Mouse (Mus musculus): ENCODE measurements around the gene Mrpl55.

Mrpl55 gene

DNA sequence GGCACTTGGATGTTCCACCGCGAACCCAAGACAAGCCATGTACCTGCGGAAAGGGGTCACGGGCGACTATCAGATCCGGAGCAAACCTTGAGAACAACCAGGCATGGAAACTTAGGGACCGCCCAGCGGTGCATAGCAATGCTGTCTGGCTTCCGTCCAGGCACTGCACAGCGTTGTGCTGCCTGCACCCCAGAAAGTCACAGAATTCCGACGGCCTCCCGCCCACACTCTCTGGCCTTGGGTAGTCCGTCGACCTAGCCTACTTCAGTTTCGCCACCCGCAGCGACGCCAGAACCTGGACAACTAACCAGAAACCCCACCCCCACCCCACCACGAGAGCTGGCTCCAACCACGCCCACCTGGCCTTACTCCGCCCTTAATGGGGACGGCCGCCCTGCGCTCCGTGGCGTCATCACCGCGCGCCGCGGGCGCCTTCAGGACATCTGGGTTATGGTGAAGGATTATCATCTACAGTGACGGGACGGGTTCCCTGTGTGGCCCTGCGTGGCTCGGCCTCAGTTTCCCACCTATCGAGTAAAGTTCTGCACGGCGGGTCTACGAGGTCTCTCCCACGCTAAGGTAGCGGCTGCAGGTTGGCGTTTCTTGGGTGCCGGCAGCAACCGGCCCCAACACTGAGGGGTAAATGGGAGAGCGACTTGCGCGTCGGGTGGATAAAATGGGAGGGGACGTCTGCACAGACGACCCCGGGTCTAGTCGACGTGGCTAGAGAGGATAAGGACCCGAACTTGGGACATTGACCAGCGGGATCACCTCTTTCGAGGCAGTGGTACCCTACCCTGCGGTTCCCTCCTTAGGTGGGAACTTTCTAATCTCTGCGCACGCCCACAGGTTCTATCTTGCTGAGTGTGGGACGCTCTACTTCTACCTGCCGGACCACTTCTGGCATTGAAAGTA is at the start of gene Mrpl55:
Mrpl55 (plus strand) TSS at position 406 of the 915 bp plus-strand sequence.
- peak; percentile 84 to 93 for DNase-seq (ENCODE audit: low spot score in 2 of 2)

DNA sequence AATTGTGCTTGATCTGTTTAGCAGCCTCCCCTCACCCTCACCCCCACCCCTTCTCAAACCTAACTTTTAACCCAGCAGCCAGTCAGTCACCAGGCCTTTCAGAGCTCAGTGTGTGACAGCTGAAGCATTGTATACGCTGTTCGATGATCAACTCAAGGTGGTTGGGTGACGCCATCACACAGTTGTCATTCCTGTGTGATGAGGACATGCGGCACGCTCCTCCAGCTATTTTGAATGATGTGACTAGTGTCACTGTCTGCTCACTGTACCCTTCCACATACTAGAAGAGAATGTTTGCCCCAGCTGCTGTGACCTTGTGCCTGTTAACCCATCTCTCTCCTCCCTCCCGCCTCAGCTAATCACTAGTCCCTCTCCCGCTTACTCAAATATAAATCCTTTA is 48.1 kb upstream of the Mrpl55 start:
- no peak for DNase-seq (ENCODE audit: low spot score in 2 of 2)

DNA sequence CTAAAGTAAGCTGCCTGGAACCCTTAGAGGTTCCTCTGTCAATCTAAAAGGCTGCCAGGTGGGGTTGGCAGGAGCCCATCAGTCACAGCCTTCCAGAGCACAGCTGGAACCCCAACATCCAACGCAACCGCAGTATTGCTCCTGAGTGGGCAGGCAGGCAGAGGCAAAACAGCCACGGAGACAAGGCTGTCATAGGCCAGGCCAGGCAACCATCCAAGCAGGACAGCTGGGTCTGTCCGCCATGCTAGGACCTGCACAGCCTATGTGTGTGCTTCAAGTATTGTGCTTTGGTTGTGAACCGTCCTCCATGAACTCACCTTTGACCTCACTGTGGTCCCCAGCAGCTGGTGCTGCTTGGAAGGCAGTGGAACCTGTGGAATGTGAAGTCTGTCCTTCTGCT is 46.4 kb upstream of the Mrpl55 start:
- DNase-seq (ENCODE audit: low spot score in 2 of 2), result no peak

DNA sequence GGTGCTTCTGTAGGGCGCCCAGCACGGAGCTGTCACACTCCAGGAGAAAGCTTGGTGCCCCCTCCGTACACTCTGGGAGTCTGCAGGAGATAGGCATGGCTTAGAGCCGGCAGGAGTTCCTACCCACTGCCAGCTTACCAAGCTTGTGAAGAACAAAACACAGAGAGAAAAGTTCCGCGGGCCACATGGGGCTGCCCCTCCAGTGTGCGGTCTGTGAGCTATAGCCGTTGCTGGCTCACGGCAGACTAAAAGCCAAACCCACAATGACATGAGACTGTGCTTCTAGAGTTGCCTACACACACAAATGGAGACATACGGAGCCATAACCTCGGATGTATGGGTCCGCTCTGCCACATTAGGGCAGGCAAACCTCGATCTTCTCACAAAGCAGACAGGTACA is 43.2 kb upstream of the Mrpl55 start:
- no peak for DNase-seq (ENCODE audit: low spot score in 2 of 2)

DNA sequence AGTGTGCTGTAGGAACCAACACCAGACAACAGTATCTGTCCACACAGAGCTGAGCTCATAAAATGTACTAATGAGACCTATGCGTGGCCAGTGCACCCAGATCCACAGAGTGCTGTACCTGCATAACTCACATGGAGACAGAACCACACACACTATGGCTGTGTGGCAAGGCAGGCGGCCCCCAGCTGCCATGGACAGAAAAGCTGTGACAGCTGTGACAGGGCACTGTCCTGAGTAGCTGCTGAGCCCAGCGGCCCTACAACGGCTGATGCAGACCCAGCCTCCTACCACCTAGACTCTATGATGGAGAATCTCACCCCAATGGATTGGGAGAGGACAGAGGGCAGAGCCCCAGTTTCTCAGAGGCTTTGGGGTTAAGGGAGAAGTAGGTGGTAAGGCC is 42.7 kb upstream of the Mrpl55 start:
- no peak for DNase-seq (ENCODE audit: low spot score in 2 of 2)

DNA sequence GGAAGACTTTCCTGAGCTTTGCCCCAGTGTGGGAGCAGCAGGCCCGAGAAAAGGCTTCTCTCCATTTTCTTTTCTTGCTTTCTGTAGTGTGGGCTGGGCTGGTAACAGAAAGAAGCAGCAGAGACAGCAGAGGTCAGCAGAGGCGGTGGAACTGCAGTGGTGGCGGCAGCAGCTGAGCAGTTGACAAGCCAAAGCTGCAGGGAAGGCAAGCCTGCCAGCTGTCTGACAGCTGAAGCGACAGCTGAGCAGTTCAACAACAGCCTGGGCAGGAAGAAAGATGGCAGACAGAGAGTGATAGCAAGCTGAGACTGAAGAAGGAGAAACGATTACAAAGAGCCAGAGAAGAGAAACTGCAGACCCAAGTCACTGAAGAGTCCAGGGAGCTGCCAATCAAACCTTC is 40.9 kb upstream of the Mrpl55 start:
- DNase-seq (ENCODE audit: low spot score in 2 of 2), result no peak

DNA sequence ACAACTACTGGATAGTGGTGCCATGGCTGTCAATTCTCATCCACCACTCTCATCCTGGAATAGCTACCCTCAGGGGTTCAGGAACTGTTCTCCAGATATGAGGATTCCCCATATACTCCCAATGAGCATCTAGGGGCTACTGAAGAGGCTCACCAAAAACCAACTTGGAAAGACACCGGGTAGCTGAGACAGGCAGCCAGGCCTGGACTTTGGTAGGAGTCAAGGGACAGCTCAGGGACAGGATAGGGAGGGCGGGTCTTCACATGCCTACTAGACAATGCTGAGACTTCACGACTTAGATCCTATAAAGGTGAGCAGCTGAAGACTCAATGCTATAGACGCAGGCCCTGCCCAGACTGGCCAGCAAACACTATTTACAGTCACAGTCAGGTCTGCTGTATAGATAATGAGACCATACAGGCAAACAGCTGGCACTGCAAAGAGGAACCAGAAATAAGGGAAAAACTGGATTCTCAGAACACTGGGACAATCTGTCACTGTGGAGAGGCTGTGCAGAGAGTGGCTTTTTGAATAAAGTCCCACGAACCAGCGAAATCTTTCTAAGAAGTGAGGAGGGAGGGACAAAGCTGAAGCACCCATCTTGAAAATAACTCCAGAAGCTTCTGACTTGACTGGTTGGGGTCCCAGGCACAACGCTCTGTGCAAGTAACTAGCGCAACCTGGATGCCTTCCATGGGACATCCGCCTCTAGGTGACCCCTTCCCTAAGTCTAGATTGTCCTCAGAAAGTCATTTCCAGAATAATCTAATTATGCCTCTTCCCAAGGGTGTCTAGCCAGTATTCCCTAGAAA is 39.6 kb upstream of the Mrpl55 start:
- no peak for DNase-seq (ENCODE audit: low spot score in 2 of 2)

DNA sequence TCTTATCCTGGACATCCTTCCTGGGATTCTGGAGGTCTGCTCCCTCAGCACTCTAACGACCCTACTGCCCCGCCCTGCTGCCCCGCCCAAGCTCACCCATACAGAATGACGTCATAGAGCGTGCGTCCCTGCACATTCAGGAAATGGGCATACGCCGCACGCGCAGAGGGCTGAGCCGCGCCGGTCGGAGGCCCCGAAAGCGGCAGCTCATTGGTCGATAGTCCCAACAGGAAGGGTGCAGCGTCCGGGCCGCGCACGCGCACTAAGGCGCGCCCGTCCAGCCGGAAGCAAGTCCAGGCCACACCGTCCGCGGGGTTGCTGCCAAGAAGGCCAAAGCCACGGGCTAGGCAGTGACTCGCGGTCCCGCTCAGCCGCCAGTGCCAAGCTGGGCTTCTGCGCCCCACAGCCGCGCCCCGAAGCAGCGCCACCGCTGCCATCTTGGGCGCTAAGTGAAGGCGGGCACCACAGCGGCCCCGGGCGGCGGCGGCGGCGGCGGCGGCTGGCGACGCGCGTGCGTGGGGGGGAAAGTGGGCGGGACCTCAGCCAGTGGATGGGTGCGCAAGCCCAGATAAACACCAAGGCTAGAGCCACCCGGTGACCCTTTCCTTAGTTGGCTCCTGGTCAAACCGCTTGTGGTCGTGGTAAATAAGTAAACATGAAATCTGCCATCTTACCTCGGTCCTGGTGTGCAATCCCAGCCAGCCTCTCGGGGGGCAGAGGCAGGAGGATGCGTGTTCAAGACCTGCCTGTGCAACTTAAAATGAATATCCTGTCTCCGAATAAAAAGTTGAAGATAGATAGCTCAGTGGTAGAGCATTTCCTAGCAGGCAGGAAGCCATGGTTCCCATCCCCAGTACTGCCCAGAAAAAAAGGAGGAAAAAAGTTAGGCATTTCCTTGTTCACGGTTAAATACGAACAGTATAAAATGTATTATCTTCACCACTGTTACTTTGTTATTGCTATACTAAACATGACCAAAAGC is 38.7 kb upstream of the Mrpl55 start, which contains the start of gene Iba57:
Iba57 (minus strand) TSS at position 485 of the 982 bp plus-strand sequence.
- peak; percentile 87 to 97 for DNase-seq (ENCODE audit: low spot score in 2 of 2)

DNA sequence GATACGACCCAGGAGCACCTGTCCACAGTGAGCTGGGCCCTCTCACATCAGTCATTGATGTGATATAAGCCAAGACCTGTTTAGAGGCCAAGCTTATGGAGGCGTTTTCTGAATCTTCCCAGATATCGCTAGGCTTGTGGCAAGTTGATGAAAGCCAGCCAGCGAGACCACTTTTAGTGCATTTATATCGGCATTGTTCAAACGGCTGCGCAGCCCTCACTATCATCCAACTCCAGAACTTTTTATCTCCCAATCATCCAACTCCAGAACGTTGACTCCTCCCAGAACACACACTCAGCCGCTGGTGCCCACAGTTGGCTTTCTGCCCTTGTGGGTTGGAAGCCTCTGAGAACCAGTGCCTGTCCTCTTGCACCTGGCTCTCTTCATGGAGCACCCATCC is 37.9 kb upstream of the Mrpl55 start:
- DNase-seq (ENCODE audit: low spot score in 2 of 2), result no peak

DNA sequence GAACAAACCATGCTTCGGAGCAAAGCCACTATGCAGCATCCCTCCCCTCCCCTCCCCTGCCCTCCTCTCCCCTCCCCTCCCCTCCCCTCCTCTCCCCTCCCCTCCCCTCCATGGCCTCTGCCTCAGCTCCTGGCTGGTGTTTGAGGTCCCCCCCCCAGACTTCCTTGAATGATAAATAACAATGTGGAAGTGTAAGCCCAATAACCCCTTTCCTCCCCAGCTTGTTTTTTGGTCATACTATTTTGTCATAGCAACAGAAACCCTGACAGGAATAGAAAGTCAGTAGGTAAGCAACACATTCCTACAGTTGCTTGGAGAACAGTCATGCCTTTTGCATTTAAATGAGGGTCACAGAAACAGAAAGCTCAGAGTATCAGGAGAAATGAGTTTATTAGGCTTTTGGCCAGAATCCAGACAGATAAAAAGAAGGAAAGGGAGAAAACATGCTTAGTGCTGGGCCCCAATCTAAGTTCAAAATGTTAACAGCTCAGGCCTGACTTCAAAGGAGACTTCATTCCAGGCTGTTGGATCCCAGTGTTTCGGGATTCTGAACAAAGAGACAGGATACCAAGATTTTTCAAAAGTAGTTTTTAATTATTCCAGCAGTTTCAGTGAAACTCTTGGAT is 36.6 kb upstream of the Mrpl55 start:
- no peak for DNase-seq (ENCODE audit: low spot score in 2 of 2)

DNA sequence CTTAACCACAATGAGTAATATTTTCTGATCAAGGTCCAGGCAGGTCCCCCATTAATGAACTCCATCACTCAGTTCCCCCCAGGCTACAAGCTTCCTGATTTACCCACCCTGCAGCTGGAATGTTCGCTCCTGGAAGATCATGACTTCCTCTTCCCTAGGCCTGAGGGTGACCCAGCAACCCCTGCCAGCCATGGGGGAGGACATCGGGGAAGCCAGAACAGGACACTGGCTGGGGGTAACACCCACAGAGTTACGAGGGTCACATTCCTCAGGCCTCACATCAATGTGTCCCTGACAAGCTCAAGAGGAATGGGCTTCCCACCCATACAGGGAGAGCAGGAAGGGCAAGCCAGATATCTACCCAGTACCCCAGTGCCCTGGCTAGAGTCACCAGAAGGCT is 32.5 kb upstream of the Mrpl55 start:
- no peak for DNase-seq (ENCODE audit: low spot score in 2 of 2)

DNA sequence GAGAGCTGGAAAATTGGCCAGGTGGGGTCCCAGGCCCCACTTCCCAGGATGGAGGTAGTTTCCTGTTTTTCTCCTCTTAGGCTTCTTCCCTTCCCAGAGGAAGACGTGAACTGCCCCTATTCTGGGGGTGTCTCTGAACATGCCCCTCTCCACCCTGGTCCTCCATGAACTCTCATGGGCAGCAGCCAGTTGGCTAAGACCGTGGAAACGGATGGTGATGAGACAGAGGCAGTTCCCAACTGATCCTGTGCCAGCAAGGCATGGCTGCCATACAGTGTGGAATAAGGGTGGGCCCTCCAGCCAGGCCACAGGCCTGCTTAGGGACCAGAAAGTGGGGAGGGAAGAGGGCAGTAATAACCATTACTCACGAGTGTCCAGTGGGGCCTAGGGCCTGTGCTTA is 31.7 kb upstream of the Mrpl55 start:
- DNase-seq (ENCODE audit: low spot score in 2 of 2), result no peak

DNA sequence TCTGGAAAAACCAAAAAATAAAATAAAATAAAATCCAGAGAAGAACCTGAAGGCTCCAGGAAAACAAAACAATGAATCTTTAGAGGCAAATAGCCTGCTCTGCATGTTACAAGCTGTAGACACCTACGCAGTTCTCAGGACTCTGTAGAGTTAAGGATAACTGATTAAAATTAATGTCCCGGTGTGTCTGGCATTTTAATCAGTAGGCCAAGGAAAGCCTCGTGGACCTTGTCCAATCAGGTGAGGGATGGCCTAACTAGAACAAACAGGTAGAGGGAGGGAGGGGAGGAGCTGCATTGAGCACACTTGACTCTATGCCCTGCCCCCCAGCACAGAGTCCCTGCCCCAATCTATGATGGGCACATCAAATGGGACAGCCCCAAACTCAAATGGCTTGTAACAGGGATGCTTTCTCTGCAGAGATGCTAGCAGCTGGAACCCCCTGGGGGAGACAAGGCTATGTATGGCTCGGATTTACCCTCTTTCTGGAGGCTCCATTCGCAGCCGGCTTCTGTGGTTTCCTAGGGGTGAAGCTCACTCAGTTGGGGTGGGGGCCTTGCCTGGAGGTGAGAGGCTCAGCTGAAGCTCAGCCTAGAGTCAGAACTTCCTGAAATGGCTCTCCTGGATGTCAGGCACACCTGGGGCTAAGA is 28.0 kb upstream of the Mrpl55 start:
- no peak for DNase-seq (ENCODE audit: low spot score in 2 of 2)

DNA sequence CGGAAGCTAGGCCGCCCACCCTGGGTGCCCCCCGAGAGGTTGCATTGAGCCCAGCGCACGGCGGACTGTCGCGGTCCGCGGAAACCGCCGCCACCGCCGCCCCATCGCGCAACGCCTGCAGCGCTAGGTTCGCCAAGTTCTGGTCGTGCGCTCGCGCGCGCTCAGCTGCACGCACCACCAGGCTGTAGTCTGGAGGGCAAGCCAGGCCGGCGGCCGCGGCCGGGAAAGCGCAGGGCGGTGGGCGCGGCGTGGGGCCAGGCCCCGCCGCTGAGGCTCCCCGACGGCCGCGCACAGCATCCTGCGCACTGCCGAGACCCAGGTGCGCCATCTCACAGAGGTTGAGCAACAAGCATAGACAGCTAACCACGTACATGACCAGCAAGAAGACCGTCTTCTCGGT is 25.8 kb upstream of the Mrpl55 start:
- no peak for DNase-seq (ENCODE audit: low spot score in 2 of 2)

DNA sequence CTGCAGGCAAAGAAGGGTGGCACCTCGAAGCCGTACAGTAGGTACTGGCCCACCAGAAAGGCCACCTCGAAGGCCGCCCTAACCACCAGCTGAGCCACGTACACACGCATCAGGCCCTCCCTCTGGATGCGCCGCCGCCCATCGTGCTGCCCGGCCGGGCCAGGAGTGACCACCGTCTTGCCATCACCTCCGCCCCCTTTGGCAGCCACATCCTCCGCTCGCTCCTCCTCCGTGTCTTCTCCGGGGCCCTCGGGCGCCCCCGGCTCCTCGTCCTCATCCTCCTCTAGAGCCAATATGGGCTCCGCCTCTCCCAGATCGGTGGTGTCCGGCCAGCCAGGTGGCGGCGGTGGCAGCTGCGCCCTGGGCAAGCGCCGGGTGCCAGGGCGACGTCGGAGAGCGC is 25.4 kb upstream of the Mrpl55 start:
- DNase-seq (ENCODE audit: low spot score in 2 of 2), result no peak

DNA sequence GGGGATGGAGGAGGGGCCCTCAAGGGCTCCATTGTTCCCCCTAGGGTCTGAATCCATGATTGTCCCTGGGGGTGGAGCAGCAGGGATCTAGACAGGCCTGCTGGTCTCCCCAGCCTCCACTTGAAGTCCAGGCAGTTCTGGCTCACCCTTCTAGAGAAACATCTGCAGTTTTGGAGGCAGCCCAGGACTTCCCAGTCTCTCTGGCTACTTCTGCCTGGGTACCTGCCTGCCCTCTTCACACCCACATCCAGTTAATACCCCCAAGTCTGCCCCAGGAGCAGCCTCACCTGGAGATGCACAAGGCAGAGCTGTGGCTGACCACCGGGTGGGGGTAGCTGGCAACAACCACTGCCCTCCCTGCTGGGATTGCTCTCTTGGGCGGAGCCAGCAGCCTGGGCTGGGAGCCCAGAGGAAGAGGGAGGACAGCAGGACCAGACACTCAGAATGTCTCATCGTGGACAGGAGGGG is 19.4 kb upstream of the Mrpl55 start, which contains the start of gene Gjc2:
Gjc2 (minus strand) TSS at position 350 of the 468 bp plus-strand sequence.
- peak in 1 of 2 experiments; percentile 33 for DNase-seq (ENCODE audit: low spot score in 2 of 2)

DNA sequence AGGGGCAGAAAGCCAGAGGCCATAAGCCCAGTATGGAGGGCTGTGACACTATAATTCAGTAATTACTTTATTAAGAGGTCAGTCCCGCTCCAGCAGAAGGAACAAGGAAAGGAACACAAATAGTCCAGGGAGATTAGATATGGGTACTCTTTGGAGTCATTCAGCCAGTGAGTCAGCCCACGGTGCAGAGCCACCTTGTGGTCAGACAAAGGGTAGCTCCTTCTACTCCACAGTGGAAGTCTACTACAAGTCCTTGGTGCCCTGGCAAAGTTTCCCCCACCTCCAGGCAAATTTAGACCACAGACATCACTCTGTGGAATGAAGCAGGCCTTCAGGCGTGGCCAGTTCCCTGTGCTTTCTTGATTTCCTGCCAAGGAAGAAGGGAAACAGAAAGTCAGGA is 18.5 kb upstream of the Mrpl55 start:
- peak in 1 of 2 experiments; percentile 53 for DNase-seq (ENCODE audit: low spot score in 2 of 2)

DNA sequence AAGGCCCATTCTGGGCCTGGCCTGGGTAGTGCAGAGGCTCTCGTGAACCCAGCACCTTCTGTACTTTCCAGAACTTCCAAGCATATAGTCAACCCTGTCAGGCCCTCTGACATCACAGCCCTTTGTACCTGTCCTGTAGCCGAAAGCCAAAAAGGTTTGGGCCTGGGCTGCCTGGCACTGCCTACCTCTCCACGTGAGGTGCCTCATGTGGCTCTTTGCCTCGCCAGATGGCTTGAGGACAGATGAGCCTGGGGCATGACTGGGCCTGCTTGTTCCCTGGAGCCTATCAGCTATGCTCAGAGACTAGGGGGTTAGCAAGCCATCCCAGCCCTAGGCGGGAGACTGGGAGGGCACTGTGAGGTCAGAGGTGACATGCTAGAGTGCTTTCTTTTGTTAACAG is 16.8 kb upstream of the Mrpl55 start:
- no peak for DNase-seq (ENCODE audit: low spot score in 2 of 2)

DNA sequence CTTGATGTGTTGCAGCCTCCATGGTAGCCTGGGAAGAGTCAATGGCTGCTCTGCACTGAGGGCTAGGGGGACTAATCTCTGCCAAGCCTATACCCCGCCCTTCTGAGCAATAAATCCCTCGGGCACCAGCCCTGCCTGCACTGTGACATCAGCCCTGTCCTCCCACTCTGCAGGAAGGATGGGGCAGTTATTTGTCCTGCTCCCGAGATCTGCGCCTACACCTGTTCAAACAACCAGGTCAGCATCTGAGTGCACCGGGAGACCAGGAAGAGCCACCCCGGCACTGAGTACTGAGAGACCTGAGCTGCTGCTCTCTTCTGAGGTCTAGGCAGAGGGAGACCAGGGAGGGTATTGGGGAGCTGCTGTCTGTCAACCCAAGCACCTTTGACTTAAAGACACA is 14.6 kb upstream of the Mrpl55 start:
- no peak for DNase-seq (ENCODE audit: low spot score in 2 of 2)
